Mouse (Mus musculus) frontal cortex, postnatal 36 days (tissue): Measurements from ENCODE around the gene Opcml.

Source experiments
- DNase-seq, 2 experiments: peaks; one replicate each; pipeline ENCODE4 v3.0.0; 2022; ENCODE audit warnings: low spot score in 2 of 2

Opcml gene

GRCm38 (mm10) chr9:28513905-28514304 is 723.3 kb downstream of the Opcml start:
- no peak for DNase-seq

DNA sequence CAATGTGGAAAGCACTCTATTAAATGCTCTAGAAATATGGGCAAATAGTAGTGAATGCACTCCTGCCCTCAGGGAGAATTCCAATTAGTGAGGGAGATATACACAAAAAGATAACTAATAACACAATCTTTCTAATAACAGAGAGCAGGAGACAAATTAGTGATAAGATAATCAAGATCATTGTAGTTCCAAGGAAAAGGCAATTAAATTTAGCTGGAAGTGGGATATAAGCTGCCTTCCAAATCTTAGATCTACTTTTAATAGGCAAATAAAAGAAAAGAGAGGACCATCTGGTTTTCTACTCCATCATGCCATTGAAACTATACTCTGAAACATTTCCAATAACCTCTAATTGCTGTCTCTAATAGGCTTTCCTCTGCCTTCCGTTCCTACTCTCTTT is 742.6 kb downstream of the Opcml start:
- no peak for DNase-seq

DNA sequence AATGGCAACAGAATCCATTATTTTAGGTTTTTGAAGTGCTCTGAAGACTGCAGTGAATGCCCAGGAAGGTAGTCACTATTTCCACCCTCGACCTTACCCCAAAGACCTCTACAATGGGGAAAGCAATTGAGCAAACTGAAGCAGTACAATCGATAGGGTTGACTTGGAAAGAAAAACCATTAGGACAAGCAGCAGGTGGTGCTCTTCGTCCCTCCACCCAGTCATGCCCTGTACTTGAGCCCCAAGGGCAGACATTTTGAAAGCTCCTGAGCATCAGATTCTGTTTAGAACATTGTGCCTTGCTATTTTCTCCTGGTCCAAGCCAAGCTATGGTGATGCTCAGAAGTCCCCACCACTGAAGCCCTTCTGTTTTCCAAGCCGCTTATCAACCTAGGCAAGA is 744.4 kb downstream of the Opcml start:
- no peak for DNase-seq

DNA sequence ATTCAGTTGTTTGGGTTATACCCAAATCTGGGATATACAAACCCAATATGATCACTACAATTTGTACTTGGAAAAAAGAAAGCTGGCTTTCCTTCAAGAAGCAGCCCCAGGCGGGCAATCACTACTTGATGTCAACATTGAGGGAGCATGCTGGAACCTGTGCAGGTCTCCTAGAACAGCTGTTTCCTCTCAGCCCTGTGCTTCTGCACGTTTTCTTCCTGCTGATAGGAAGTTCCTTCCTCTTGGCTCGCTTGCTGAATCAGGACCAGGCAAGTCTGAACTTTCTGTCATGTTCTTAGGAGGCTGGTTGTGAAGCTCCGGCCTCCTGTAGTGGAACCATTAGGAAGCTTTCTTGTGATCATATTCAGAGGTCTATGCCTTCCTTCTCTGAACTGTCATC is 746.1 kb downstream of the Opcml start:
- DNase-seq: no peak

- DNase-seq: no peak
Measured at GRCm38 (mm10) chr9:28548189-28548588, 757.6 kb downstream of the Opcml start.

DNA sequence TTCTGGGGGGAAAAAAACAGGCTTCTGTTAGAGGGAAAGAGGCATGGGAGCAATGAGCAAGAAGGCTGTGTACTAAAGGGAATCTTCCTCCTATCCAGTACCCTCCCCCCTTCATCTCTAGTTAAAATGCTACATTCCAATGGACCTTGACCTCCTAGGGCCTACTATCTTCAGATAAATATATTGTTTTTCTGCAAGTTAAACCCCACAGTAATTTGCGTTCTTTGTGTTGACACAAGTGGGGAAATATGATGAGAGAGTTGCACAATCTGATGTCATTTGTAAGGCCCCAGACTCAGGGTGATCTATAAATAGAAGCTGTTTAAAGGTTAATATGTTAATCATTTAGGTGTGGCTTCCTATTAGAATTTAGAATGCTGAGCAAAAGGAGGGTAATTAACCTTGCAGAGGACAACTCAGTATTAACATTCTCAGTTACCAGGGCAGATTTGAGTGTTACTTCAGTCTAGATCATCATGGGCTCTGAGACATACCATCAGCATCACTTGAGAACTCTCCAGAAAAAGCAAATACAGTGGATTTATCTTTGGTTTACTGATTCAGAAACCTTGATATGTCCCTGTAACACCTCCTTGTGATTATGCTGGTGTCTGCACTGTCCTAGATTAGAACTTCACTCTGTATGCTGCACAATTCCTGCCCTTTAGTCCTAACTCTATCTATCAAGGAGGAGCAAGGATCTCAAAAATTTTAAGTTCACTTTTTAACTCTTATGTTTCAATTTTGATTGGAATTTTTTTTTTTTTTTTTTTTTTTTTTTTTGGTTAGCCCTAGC is 762.0 kb downstream of the Opcml start:
- DNase-seq: no peak

- peak in 1 of 2 experiments; percentile 21 for DNase-seq
Measured at GRCm38 (mm10) chr9:28558628-28559027, 768.1 kb downstream of the Opcml start.

DNA sequence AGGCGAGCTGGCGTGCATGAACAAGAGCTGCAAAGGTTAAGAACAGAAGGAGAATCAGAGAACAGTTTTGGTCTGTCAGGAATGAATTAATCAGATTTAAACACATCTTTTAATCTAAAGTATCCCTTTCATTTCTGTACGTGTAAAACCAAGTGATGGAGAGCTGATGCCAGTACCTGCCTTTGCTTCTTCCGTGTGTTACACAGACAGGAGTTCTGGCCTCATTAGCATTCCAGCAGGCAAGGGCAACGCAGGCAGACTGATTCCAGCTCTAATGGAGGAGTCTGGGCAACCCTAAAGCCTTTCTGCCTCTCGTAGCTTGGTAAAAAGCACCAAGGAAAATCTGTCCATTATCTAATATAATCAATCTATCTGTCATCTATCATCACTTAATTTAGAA is 771.2 kb downstream of the Opcml start:
- no peak for DNase-seq

- no peak for DNase-seq
Measured at GRCm38 (mm10) chr9:28563066-28563683, 772.6 kb downstream of the Opcml start.

DNA sequence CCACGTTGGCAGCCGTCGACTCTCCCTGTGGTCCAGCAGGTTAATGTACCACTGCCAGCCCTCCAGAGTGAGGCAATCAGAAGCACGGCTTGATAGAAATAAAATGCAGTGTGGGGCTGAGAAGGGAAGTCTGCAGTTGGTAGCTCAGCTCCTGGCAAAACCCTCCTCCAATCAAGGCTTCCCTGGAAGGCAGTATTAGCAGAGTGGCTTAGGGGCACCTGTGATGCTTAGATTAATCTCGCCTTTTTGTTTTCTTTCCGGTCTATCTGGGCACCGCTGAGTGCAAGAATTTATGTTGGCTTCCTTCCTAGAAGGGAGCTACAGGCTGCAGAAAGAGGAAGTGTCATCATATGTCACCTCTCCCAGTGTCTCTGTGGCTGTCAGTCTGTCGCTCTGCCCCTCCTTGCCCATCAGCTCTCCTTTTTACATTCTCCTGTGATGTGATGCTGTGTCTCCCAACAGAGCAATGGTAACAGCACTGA is 778.5 kb downstream of the Opcml start:
- DNase-seq: peak in 1 of 2 experiments; percentile 19

DNA sequence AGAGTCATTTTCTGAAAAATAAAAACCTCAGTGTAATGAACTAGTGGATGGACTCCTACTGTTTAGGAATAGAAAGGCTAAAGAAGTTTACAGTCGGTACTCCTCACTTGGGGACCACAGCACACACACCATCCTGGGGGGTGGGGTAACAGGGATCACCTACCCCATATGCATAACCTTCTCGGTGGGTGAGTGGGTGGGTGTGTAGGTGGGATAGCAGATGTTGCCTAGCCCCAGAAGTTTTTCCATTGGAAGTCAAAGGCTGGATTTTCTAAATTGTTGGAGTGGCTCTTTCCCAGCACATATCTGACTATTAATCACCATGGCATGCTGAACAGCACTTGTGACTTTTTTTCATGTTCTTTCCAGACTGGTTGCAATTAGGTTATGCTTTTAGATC is 779.2 kb downstream of the Opcml start:
- DNase-seq: peak; percentile 35 to 40

DNA sequence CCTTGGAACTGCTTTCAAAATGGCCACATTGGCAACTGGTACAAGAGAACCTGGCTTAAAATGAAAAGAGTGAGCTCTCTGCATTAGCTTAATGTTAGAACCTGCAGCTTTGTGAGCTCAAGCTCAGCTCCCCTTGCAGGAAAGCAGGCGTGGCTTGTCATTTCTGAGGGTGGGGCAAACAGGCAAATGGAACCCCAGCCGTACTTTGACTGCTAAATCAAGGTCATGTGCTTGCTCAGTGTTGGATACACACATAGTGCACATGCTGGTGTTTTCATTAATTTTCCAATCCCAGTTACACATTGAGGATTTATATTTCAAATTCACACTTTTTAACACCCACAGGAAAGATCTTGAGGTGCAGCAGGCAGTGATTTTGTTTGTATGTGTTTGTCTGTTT is 781.1 kb downstream of the Opcml start:
- DNase-seq: no peak

GRCm38 (mm10) chr9:28572136-28572774 is 781.7 kb downstream of the Opcml start:
- DNase-seq: no peak

- no peak for DNase-seq
Measured at GRCm38 (mm10) chr9:28578730-28579129, 788.2 kb downstream of the Opcml start.

GRCm38 (mm10) chr9:28587253-28587652 is 796.7 kb downstream of the Opcml start:
- no peak for DNase-seq

DNA sequence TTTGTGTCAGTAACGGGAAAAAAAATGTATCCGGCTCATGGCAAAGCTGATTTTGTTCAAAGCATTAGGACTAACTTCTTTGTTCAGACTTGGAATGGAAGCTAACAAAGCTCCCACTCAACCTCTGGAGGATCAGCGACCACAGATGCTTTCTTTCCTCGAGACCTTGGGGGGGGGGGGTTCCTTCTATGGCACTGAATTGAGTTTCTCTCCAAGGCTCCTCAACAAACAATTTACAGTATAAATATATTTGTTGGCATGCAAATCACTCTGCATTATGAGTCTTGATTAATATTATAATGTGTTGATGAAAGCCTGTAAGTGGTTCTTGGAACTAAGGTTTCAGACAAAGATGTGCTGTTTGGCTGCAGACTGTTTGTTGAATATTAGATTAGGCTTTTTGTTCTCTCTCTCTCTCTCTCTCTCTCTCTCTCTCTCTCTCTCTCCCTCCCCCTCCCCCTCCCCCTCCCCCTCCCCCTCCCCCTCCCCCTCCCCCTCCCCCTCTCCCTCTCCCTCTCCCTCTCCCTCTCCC is 797.3 kb downstream of the Opcml start:
- no peak for DNase-seq

DNA sequence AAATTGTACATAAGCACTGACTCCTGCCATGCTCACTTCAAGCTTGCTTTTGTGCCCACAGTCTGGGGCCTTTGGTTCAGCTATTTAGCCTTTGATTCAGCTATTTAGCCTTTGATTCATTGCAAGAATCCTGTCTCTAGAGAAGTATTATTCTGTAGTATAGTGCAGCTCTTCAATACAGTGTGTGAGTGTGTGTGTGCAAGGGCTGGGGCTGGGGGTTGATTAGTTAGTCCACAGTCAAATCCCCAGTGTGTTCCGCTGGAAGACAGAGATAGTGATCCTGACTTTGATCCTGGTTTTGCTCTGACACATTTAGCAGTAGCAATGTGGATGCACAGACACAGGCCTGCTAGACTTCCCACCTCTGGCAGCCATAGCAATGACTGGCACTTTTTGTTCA is 797.9 kb downstream of the Opcml start:
- DNase-seq: no peak

GRCm38 (mm10) chr9:28592208-28592607 is 801.6 kb downstream of the Opcml start:
- no peak for DNase-seq

DNA sequence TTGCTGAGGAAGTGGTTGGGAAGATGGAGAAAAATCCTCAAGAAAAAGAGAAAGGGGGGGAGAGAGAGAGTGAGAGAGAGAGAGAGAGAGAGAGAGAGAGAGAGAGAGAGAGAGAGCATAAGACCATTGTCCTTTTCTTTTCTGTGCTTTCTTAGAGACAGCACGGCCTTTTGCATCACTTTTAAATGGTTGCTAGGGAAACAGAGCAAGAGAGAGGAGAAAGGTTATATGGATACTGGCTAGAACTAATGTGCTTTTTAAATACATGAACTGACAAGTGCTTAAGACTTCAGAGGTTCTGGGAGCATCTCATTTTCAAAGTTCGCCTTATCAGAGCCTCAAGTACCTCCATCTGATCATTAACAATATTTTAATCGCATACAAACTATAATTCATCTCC is 804.5 kb downstream of the Opcml start:
- DNase-seq: no peak

- DNase-seq: no peak
Measured at GRCm38 (mm10) chr9:28605561-28605960, 815.0 kb downstream of the Opcml start.

- DNase-seq: no peak
Measured at GRCm38 (mm10) chr9:28613683-28614620, 823.4 kb downstream of the Opcml start.
